Mouse (Mus musculus): ENCODE data around the gene Osmr.

DNA sequence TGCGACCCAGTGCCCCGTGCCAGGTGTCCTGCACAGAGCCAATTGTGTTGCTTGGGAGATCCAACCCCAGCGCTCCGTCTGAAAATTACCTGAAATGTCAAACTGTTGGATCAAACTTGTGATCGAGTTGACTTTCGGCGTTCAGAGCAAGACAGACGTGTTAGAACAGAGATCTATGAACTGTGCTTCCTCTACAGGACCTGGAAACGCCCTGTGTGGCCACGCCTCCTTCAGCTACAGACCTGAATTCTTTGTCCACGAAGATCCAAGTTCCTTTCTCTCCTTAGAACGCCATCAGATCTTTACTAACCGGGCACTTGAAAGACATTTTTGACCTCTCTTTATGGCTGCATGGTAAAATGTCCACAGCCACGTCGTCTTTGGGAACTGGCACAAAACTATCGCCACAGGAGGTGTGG lies at the start of gene Osmr:
- TF ChIP-seq CTCF (IDR thresholded peaks at IDR 0.05; ENCODE audit: extremely low read depth, insufficient read depth, insufficient read length, insufficient replicate concordance) (no peak), POLR2A (IDR thresholded peaks at IDR 0.05; ENCODE audit: low read depth, low read length) (no peak)

Measured in spleen, adult 2 months (tissue).